Mouse (Mus musculus) monocyte, adult 59 days (primary cell): ENCODE data around the gene Ap3m1. TPM values are rescaled to one million over a fixed set of nuclear protein-coding genes. Genes with fewer than 3 reads are reported as not detected.

Experiments
- total RNA-seq, 2 experiments: library from RNA; stranded (reverse); gene quantifications; one replicate each; pipeline ENCODE4 v1.2.4; 2023

Ap3m1 gene
- total RNA-seq, result 10 to 100 TPM; 66.5 to 81.7 TPM

DNA sequence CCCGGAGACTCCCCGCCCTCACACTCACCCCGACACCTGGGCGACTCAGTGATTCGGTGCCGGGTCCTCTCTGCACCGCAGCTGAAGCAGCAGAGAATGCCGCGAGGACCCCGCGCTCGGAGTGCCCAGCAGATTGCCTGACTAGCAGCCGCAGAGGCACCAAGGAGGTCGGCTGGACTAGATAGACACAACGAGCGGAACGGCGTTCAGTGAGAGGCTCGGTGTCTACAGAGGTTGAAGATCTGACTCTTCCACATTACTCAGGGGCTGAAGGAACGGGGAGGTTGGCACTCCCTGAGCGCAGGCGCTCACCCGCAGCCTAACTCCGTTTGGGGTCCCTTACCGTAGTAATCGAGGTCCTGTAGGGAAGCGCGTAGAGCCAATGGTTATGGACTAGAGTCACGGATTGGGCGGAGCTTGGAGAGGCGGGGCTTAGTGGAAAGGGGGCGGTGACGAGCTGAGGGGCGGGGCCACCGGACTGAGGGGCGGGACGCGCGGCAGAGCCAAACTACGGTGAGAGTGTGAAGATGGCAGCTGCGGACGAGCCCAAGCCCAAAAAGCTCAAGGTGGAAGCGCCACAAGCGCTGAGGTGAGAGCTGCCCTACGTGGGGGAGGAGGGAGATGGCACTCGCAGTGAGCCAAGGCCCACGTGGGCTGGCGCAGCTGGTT is at the start of gene Ap3m1, which contains the start of gene Adk:
Gene Ap3m1, minus strand, starts transcription at position 397 of the 669 bp plus-strand sequence.
Gene Adk, plus strand, starts transcription at position 463 of the 669 bp plus-strand sequence.

Other genes starting within 250 kb of the Ap3m1 start
- gene Plau, start 215.8 kb downstream of the Ap3m1 start, total RNA-seq, result 1 to 10 TPM; 8.4 to 9.1 TPM
- 10 to 100 TPM; 50.5 to 51.4 TPM for gene Vcl, start 123.1 kb downstream of the Ap3m1 start, total RNA-seq
- 10 to 100 TPM; 24.3 to 30.9 TPM for gene Adk, start 66 bp upstream of the Ap3m1 start, total RNA-seq